Mouse (Mus musculus): ENCODE data around the gene Pcgf2.

- TF ChIP-seq GATA1 (IDR thresholded peaks at IDR 0.05; ENCODE audit: low read length) (no peak), TAL1 (IDR thresholded peaks at IDR 0.05; ENCODE audit: low read length) (no peak)
These were observed 46.1 kb downstream of the Pcgf2 start for GRCm38 (mm10) chr11:97654210-97654609.

All from erythroblast, embryonic 14.5 days (primary cell).